Comparison of ENCODE assay signal across 8 mouse cellular contexts in genomic region chr19:53601363-53601655, GRCm38 (mm10). TPM values are rescaled to one million over a fixed set of nuclear protein-coding genes. Genes with fewer than 3 reads are reported as not detected.
DNase-seq lines count a peak whose midpoint lies in the region; ATAC-seq and TF ChIP-seq lines count a peak whose summit lies in the region.

No protein-coding gene starts in this region.

- 0 out of 2 replicates have a peak overlapping the region, but pooled peaks have one; percentile 34 for H3K27ac ChIP-seq in testis, adult 2 months (ENCODE audit: control insufficient read depth, insufficient read depth, low read depth, low read length)
- H3K27ac ChIP-seq in limb, embryonic 14.5 days (replicated peaks; ENCODE audit: low read depth, low read length), result no peak overlapping the region
- H3K27ac ChIP-seq in stomach, embryonic 15.5 days, result 0 out of 2 replicates have a peak overlapping the region, but pooled peaks have one; percentile 95

- H3K9ac ChIP-seq in limb, embryonic 14.5 days (ENCODE audit: low read depth, low read length, severe bottlenecking), result peak overlapping the region; percentile 87
- peak overlapping the region; percentile 81 for H3K9ac ChIP-seq in stomach, embryonic 15.5 days

- H3K9me3 ChIP-seq in limb, embryonic 14.5 days (ENCODE audit: control insufficient read depth, low read length), result no peaks in the 10 kb centered on the region
- H3K9me3 ChIP-seq in stomach, embryonic 15.5 days, result no peaks in the 10 kb centered on the region

- H3K4me1 ChIP-seq in testis, adult 2 months (ENCODE audit: control insufficient read depth, insufficient read depth, low read length), result peaks cover 2% of the 10 kb centered on the region
- peaks cover 6% of the 10 kb centered on the region for H3K4me1 ChIP-seq in limb, embryonic 14.5 days (ENCODE audit: control insufficient read depth, insufficient read depth, low read length)
- peaks cover 9% of the 10 kb centered on the region; the same call in 1 of the 2 replicates for H3K4me1 ChIP-seq in stomach, embryonic 15.5 days

- TF ChIP-seq CTCF in testis, adult 2 months (IDR thresholded peaks at IDR 0.05; ENCODE audit: control insufficient read depth, insufficient read depth, insufficient replicate concordance, low read depth, low read length), result no peak

- peak overlapping the region; percentile 66 for H3K4me2 ChIP-seq in limb, embryonic 14.5 days (replicated peaks; ENCODE audit: low read depth, low read length, severe bottlenecking)
- H3K4me2 ChIP-seq in stomach, embryonic 15.5 days, result peak overlapping the region; percentile 86

- 11% methylated on average over 11 of the region's 11 CpGs for WGBS in limb, embryonic 14.5 days
- WGBS in stomach, embryonic 15.5 days, result 9% methylated on average over 11 of the region's 11 CpGs

- no peak for ATAC-seq in limb, embryonic 14.5 days (ENCODE audit: low FRiP score, low read depth)
- no peak for ATAC-seq in stomach, embryonic 15.5 days (ENCODE audit: insufficient read depth, low FRiP score, low read depth)

- peak; percentile 14 for DNase-seq in embryo, embryonic 10.5 days (ENCODE audit: low spot score)
- no peak for DNase-seq in embryo, embryonic 11 days
- no peak for DNase-seq in testis, postnatal 10 days (ENCODE audit: low spot score)
- DNase-seq in limb, embryonic 14.5 days (ENCODE audit: low spot score), result no peak
- no peak for DNase-seq in cerebellum, postnatal 36 days
- DNase-seq in cerebellum, postnatal 25 days, result no peak

- H3K4me3 ChIP-seq in testis, adult 2 months (ENCODE audit: control insufficient read depth, low read depth, low read length), result peak overlapping the region; percentile 97
- H3K4me3 ChIP-seq in limb, embryonic 14.5 days (replicated peaks; ENCODE audit: low read length), result peak overlapping the region; percentile 95
- H3K4me3 ChIP-seq in stomach, embryonic 15.5 days (replicated peaks), result peak overlapping the region; percentile 93

- no peak for TF ChIP-seq POLR2A in testis, adult 2 months (IDR thresholded peaks at IDR 0.05; ENCODE audit: control insufficient read depth, low read depth, low read length)
- TF ChIP-seq POLR2A in limb, embryonic 14.5 days (IDR thresholded peaks at IDR 0.05; ENCODE audit: borderline replicate concordance, extremely low read depth, insufficient read depth, insufficient read length), result no peak

- H3K27me3 ChIP-seq in testis, adult 2 months (ENCODE audit: control insufficient read depth, insufficient read depth, low read length), result no peaks in the 10 kb centered on the region
- H3K27me3 ChIP-seq in limb, embryonic 14.5 days (ENCODE audit: control insufficient read depth, insufficient read depth, low read length), result no peaks in the 10 kb centered on the region
- no peaks in the 10 kb centered on the region for H3K27me3 ChIP-seq in stomach, embryonic 15.5 days (replicated peaks)

- no peaks in the 10 kb centered on the region for H3K36me3 ChIP-seq in testis, adult 2 months (ENCODE audit: control insufficient read depth, insufficient read depth, low read length)
- H3K36me3 ChIP-seq in limb, embryonic 14.5 days (ENCODE audit: control insufficient read depth, insufficient read depth, low read length), result peaks cover 11% of the 10 kb centered on the region
- H3K36me3 ChIP-seq in stomach, embryonic 15.5 days, result peaks cover 5% of the 10 kb centered on the region; the same call in 1 of the 2 replicates

RNA-seq across cellular contexts. Expression of gene Smc3, which starts 1.1 kb away (rescaled TPM):
- polyA plus RNA-seq in testis, adult 2 months (2012; rRNA removed), result 8.1 and 10.0 TPM in 2 replicates
- polyA plus RNA-seq in limb, embryonic 14.5 days (2012; rRNA removed), result 28.2 and 42.4 TPM in 2 replicates
- polyA plus RNA-seq in limb, embryonic 14.5 days (2014; fragmentation: Nextera tagmentation; extraction: Ambion mirVana), result 60.8 and 64.5 TPM in 2 replicates
- 65.5 and 67.4 TPM in 2 replicates for polyA plus RNA-seq in stomach, embryonic 15.5 days (2015; fragmentation: Nextera tagmentation; extraction: Ambion mirVana)

RNA-seq across cellular contexts. Expression of gene Nutf2-ps1, which starts 12.4 kb away (rescaled TPM):
- 28.5 and 34.0 TPM in 2 replicates for polyA plus RNA-seq in testis, adult 2 months (2012; rRNA removed)
- 52.1 and 70.6 TPM in 2 replicates for polyA plus RNA-seq in limb, embryonic 14.5 days (2012; rRNA removed)
- polyA plus RNA-seq in limb, embryonic 14.5 days (2014; fragmentation: Nextera tagmentation; extraction: Ambion mirVana), result 288 and 300 TPM in 2 replicates
- 377 and 407 TPM in 2 replicates for polyA plus RNA-seq in stomach, embryonic 15.5 days (2015; fragmentation: Nextera tagmentation; extraction: Ambion mirVana)
